Mouse (Mus musculus): ENCODE data around the gene Prss16.

The Prss16 gene

DNA sequence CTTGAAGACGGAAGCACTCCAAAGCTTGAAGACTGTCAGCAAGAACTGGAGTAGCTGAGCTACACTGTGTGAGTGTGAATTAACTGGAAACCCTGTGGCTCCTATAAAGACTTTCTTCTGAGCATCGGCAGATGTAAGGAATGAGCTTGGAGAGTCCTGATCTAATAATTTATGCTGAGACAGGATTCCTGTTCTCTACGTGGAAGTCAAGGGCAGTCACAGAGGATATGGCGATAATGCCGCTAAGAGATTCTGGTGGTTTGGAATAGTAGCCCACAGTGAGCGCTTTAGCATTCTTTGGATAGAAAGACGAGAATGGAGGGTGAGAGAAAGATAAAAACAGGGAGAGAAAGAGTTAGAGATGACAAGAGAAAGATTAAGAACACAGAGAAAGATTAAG, 1.7 kb downstream of the Prss16 start:
- DNase-seq (ENCODE audit: low spot score in 2 of 2): no peak

DNA sequence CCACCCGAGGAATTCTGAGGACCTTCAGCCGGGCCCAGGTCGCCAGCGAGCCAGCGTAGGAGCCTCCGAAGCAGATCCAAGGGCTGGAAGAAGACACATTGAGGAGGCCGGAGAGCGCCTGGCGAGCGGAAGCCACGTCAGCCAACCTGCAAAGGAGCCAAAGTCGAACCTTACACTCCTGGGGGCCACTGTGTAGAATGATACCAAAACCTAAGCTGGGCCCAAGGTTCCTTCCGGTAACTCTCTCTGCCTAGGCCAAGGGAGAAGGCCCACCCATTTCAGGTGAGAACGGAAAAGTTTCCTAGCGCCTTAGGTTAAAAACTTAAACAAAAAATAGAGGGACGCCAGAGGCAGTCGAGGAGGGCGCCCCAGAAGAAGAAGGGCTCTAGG, 2.4 kb downstream of the Prss16 start:
- DNase-seq (ENCODE audit: low spot score in 2 of 2): no peak

DNA sequence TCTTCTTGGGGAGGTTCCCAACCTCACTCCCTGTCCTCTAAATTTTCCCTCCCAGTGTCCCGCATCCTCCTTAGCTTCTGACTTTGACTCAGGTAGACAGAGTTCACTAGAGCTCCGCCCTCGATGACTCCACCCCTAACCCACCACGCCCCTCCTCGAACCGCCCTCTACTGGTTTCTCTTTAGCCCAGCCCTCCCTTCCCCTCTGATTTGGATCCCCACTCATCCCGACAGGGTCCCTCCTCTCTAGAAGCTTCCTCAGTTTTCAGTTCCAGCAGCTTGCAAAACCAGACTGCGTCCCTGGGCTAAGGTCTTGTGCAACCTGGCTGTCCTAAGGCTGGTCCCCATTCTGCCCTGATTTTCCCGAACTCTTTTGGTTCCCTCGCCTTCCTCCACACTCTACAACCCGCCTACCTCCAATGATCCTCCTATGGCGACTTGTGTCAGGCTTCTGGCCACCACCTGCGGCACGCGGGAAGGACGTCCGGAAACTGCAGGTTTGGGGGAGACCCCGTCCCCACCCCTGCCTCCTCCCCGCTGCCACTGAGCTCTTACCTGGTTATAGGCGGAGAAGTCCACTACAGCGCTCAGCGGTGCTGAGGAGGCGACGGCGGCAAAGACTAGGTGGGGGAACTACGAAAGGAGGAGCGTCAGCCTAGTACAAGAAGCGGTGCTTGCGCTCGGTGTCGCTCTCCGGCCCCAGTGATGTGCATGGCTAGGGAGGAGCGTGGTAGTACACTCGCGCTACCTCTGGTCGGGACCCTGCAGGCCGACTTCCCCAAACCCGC, 3.0 kb downstream of the Prss16 start:
- DNase-seq (ENCODE audit: low spot score in 2 of 2): peak; percentile 59 to 79

DNA sequence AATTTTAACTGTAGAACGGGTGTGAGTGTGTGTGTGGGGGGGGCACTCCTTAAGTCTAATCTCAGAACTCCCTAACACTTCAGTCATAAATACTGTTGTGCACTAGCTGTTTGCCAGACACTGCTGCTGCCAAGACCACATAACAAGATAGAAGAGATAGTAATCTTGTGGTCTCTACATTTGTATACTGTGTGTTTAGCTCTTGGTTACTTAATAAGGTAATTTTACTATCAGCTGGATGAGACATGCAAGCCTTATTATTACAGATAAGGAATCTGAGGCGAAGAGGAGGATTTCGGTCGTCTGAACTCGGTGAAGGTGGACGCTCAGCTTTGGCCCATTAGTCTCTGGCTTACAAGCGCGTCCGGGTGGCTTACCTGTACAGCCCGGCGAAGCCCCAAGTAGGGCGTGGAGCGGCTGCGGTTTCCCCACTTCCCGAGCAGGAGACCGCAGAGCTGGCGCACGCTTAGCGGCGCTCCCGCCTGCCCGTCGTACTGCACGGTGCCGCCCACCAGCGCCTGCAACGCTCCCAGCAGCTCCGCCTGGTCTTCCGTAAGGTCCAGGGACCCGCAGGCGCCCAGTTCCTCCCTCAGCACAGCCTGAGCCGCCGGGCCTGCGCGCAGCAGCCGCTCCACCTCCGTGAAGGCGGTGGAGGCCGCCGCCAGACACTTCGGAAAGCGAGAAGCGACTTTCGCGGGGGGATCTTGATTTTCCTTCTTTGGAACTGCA, 3.8 kb downstream of the Prss16 start:
- DNase-seq (ENCODE audit: low spot score in 2 of 2): peak; percentile 33 to 71

DNA sequence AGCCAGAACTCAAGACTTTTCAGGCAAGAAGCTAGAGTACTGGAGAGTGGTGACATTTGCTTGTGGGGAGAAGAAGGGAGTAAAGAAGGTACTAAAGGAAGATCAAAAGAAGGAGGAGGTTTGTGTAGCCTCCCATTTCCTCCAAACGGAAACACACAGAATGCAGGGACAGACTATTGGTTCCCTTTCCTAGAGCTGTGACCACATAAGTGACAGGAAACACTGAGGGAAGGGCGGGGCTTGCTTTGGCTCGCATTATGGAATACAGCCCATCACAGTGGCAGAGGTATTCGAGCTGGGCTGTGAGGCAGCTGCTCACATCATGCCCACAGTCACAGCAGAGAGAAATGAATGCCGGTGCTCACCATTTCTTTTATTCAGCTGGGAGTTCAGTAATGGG, 7.7 kb downstream of the Prss16 start:
- no peak for DNase-seq (ENCODE audit: low spot score in 2 of 2)

DNA sequence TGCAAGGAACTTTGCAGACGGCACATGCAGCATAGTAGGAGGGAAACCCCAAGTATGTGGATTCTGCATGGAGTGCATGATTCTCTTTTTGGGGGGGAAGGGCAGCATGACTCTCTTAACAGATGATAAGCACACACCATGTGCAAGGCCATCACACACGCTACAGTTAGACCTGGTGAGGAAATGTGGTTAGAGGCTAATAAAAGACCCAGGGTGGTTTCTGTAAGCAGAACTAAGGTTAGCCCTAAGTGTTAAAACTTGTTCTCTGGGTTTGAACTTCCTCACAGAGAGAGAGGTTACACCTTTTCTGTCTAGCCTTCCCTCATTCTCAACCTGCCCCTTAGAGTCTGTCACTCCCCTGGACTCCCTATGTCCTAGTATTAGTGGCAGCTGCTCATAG, 8.2 kb downstream of the Prss16 start:
- no peak for DNase-seq (ENCODE audit: low spot score in 2 of 2)

DNA sequence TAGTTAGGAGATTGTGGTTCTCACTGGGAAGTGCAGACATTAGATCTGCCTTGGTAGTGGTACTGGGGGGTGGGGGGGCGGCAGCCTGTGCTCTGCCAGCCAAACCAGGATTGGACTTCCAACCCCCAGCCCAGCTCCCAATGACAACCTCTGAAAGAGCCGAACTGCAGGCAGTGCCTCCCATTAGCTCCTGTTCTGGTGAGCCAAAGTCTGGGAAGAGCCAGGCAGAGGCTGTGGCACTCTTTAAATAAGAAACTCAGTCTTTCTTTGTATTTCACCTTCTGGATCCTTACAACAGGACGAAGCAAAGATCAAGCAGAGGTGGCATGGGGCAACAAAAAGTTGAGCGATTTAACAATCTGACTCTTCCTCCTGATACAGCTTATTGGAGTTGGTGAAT, 10.4 kb downstream of the Prss16 start:
- DNase-seq (ENCODE audit: low spot score in 2 of 2): no peak

DNA sequence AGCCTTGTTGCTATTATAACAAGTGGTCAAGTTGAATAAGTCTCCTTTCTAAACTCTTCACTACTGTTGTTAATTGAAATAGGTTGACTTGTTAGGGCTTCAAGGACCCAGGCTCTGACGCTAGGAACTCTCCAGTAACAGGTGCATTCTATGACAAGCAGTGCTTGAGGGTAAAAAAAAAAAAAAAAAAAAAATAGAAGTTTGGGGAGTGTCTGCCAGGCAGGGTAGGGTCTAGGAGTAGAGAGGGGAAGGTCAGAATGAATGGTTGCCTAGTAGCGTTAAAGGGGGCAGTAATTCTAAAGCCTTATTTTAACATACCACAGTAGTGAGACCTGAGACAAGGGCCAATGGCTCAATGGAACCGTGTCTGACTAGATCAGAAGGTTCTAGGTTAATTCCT, 11.1 kb downstream of the Prss16 start:
- no peak for DNase-seq (ENCODE audit: low spot score in 2 of 2)

DNA sequence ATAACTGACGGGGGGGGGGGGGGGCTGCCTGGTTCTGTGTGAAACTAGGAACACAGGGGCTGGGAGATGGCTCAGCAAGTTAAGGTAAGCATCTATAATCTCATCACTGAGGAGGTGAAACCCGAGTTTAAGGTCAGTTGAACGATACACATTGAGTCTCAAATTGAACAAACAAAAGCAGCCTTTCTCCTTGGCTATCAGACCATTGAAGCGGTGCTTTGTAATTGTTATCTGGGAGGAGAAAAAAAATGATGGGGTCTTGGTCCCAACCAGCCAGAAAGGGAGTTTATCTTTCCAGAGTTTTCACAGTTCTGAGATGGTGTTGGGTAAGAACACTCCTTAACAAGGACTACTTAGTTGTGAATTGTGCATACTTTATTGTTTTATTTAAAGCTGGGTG, 11.7 kb downstream of the Prss16 start:
- no peak for DNase-seq (ENCODE audit: low spot score in 2 of 2)

DNA sequence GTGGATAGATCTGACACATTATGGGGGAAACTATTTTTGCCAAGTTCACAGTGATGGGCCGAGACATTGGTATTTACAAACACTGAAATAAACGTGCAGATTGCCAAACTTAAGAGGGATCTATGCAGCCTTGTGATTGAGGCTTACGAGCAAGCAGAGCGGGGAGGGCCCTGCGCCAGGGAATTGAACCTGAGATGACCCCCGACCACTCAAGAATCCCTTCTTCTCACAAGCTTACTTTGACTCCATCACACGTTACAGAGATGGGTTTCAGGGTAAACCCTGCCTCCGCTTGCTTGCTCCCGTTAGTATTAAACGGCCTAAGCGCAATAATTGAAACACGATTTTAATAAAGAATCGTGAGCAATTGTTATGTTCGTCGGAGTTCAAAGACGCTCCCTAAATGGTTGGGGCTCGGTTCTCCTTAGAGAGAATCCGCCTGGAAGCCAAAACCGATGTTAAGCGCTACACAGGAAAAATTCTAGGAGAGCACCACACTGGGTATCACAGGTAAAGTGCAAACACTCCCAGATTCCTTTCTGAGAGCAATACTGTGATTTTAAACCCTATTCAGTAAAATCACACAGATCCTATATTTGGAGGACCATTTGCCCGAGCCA, 12.2 kb downstream of the Prss16 start:
- DNase-seq (ENCODE audit: low spot score in 2 of 2): no peak

DNA sequence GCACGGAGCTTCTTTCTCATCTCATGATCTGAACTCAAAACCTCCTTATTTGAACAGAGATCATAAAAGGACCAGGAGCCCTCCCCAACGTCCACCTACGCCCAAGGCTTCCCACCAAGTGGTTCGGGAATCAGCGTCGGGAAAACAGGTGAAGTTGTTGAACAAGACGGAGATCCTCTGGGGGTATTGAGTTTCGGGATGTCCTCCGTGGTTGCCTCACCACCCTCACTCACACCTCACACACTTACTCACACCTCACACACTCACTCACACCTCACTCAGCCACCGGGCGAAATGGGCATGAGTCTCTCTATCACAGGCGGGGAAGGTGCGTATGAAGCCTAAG, 12.7 kb downstream of the Prss16 start:
- DNase-seq (ENCODE audit: low spot score in 2 of 2): no peak

DNA sequence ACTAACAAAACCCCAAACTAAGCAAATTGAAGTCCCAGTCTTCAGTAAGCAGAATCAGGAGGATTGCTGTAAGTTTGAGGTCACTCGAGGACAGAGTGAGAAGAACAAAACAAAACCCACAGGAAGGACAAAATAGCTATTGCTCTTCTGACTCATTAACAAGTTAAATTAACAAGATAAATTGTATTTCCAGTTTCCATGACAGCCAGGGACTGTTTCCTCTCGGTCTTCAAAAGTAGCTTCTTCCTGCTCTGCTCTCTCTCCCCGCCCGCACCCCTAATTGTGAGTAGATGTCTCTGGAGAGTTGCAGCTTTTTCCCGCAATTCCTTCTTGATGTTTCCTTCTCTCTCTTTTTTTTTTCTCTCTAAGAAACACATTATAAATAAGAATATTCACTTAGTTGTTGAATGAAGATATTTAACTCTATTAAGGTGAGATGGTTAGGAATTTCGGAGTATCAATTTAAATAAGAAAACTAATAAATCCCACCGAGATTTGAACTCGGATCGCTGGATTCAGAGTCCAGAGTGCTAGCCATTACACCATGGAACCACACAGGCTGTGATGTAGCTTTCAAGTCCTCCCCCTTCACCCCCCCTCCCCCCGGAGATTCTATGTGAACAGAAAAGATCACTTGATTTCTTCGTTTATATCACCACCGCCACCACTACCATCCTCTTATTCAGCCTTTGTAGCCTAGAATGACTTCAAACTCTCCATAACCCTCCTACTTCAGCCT, 13.3 kb downstream of the Prss16 start:
- no peak for DNase-seq (ENCODE audit: low spot score in 2 of 2)

DNA sequence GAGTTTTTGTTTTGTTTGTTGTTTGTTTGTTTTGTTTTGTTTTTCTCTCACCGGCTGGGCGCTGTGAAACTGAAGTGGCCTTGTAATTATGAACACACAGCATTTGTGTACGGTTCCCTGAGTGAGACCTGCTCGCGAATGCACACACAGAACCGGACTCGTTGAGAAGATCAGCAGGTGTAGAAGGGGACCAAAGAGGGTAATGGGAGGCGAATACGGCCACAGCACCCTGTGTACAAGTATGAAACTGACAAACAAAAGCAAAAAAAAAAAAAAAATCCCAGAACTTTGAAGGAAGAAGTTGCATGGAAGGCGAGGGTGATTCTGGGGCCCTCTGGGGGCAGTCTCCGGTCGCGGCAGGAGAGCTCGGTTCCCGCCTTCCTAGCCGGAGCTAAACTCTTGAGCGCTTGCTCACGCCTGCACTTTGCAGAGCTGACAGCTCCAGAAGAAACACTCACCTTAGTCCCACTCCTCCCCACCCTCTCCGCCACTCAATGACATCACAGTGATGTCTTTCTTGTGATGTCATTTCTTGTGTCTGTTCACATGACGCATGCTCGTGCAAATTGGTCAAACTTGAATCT, 14.1 kb downstream of the Prss16 start:
- peak in 1 of 2 experiments; percentile 37 for DNase-seq (ENCODE audit: low spot score in 2 of 2)

DNA sequence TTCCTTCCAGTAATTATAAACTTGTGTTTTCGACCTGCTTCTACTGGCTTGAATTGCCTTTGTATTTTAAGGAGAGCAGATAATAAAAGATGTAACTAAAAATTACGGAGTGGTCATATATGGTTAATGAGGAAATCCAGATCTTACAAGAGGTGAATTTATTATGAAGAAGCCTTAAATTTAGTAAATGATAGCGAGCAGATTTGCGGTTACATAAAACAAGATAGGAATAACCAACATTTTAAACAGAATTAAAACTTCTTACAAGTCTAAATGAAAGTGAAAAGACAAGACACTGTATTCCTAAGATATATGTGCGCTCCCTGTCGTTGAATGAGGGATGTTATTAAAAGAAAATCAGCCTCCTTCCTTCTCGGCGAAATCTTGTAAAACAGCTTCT, 14.6 kb downstream of the Prss16 start:
- DNase-seq (ENCODE audit: low spot score in 2 of 2): no peak

DNA sequence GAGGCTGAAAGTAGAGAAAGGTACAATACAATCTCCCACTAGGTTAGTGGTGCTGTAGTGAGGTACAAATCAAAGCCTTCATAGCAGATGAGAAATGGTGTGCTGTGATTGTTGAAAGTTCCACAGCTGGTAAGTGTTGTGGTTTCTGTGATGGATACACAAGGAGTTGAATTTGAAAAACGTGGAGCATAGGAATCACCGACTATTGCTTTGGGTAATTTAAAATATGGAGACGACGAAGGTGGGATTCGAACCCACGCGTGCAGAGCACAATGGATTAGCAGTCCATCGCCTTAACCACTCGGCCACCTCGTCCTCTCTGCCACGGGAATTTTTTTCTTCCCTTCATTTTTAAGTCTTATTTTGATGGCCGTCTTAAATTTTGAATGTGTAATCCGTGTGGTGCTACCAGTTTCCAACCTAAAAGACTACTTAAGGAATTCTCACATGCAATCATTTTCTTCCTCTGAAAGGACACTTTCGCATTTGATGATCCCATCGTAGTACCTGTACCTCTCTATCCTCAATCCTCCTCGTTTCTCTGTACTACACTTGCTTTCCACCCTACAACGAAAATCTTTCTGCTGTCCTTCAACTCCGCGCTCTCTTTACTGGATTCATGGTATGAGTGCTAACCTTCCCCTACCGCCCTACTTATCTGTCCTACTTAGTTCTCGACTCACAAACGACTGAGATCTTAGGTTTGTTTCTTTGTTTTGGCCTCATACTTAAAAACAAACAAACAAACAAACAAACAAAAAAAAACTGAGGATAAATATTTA, 15.4 kb downstream of the Prss16 start:
- peak in 1 of 2 experiments; percentile 44 for DNase-seq (ENCODE audit: low spot score in 2 of 2)

DNA sequence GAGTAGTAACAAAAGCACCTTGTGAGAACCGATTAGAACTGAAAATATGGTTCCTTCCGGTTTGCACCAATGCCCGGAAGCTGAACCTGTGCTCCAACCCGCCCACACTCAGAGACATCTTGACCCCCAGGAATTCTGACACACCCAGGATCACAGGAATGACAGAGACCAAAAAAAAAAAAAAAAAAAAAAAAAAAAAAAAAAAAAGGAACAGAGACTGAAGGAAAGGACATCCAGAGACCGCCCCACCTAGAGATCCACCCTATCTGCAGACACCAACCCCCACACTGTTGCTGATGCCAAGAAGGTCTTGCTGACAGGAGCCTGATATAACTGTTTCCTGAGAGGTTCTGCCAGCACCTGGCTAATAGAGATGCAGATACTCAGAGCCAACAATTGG, 17.0 kb downstream of the Prss16 start:
- DNase-seq (ENCODE audit: low spot score in 2 of 2): no peak

DNA sequence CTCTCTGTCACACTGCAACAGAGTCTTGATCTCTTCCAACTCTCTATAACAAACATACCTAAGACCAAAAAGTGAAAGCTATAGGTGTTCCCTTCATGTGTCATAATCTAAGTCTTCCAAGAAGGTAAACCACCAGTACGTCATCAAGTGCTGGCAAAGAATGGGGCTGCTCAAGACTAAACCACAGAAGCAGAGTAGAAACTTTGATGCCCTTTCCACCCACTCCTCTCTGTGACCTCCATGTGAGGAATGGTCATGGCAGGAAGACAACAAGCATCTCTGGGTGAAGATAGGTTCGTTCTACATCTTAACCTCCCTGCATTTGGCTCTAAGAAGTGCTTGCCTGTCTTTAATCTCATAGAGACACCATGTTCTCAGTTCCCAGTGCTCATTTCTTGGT, 25.1 kb downstream of the Prss16 start:
- DNase-seq (ENCODE audit: low spot score in 2 of 2): no peak

DNA sequence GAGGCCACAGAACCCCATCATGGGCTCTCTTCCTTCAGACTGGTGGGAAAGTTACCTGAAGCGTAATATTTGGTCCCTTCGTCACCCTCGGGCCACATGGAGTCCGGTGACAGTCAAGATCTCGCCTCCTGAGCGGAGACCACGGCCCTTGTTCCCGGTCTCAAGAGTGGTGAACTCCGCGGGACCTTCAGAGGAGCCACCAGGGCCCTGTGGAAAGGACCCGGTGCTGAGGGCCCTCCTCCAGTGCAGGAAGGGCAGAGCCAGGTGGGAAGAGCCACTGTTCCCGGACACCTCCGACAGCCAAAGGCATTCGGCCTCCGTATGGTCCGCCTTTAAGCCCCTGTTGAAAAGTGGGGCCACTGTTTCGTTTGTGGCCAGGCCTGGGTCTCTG, 27.7 kb downstream of the Prss16 start:
- DNase-seq (ENCODE audit: low spot score in 2 of 2): no peak

DNA sequence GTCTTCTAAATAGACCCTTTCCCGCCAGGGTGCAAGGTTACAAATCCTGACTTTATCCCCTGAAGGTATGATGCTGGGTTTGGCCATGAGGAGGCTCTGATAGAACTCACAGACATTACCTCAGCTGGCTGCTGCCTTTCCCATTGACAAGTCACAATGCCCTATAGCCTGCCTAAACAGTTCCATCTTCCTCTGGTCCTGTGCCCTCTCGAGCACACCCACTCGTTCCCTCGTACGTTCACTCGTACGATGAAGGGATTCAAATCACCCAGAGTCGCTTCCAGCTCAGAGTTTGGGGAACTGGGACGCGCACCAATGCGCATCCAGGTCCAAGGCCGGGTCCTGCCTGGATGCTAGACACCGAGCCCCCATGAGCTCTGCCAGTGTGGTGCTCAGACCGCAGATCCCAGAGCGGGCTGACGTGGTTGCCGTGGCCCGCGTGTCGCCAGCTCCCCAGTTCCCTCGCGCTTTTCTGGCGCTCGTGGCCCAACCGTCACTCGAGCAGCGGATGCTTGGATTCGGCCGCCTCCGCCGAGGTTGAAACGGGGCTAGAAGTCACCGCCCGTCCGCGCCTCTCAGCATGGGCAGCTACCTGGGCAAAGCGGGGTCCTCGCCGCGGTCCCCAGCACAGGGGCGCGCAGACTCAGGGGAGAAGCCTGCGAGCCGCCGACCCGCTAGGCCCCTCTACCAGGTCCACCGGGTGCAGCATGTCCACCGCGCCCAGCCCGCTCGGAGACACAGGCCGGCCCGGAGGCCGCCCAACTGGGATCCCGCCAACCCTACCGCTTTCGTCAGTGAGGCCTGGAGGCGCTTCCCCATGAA, 28.4 kb downstream of the Prss16 start, which contains the start of gene Pom121l2:
TSS of gene Pom121l2 (plus strand) at position 214 of the 822 bp plus-strand sequence.
- peak in 1 of 2 experiments; percentile 69 for DNase-seq (ENCODE audit: low spot score in 2 of 2)

Measured in spleen, postnatal 4 days (tissue).